Mouse (Mus musculus): ENCODE measurements at regions not wholly inside any gene's neighbourhood (a gene's known extent, or its start where the extent isn't known, plus 50 kb on each side); places are given as distances from the start of the nearest gene placed in this dataset.

DNA sequence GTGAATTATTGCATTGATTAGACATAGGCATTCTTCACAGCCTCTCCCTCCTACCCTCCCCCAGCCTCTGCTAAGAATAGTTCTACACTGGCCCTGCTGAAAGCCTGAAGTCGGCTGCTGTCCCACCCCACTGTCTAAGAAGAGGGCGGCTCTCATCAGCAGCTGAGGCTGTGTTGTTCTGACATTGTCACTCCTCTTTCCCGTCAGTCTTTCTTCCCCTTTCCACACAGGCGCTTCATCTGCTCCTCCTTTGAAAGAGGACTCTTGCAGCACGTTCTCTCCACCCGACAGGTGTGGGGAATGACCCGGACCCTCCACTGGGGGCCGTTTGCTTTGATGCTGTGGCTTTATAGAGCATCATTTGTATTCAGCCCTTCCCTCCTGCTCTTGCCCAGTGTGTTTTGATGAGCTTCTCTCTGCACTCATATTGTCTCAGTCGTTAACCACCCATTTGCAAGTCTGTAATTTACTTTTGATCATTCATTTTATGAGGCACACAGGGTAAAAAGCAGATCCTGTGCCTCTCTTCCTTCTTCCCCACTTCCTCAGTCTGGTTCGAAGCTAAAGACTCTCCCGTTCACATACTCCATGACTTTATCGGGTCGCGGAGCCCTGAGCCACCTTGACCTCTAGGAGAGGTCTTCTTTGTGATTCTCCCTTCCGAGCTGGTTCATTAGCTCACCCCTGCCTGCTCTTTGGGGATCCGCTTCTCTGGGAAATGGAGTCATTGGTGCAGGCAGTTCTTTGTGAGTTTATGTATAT is 142.2 kb upstream of the Snx19 start:
- DNase-seq (ENCODE audit: low read depth, low spot score), result peak; percentile 34

DNA sequence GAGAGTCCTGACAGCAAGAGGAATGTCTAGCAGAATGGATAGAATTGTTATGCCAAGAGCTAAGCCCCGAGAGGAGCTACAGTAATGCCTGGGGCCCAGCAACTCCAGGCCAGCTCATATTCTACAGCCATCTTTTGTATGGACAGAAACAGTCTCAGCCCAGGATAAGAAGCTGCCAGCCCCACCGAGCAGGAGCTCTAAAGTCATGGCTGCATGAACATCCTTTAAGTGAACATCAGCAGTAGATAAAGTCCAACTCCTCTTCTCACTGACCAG is 141.6 kb upstream of the Snx19 start:
- DNase-seq (ENCODE audit: low read depth, low spot score), result no peak

DNA sequence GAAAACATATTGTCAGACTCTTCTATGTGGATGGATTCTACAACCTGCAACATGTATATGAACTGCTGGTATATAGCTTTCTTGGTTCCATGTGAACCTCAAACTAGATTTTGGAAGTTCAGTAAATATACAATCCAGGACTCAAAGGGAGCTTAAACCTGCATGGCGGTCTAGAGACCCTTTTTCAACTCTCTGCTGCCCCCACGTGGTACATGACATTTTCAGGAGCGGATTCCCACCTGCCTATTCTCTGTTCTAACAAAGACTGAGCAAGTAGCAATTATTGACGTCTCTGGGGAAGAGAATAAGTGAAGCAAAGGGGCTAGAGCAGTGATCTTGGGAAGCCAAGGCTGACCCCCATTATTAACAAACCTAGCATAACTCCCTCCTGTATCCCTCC is 127.1 kb upstream of the Snx19 start:
- peak; percentile 65 for DNase-seq (ENCODE audit: low read depth, low spot score)

DNA sequence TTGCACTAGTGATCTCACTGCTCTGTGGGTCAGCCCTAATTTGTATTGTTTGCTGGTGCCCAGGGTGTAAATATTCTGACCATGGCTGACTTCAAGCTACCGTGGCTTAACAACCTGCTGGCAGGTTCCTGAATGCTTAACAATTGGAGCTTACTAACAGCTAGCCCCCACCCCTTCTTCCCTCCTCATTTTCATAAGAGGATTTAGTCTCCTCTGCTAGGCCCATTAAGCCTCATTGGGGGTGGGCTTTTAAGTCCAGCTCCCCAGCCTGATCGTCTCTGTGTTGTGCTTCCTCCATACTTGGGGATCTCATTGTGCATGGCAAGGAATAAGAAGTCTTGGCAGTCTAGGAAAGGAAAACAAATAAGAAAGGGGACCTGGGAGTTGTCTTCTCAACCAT is 118.6 kb upstream of the Snx19 start:
- no peak for DNase-seq (ENCODE audit: low read depth, low spot score)

DNA sequence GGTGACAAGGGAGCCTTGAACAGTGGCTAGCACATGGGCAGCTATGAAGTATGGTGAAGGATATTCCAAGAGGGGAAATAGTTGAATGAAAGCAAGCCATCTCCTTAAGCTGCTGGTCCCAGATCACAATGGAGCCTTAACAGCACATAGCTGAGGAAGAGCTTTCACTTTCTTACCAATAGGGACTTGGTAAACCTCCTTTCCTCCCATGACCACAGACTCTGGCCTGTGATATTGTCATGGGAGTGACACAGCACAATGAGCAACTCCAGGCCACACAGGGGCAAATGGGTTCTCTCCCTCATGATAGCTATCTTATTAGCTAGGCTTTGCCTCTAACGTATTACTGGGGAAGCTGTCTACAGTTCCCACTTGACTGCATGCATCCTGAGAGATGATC is 113.5 kb upstream of the Snx19 start:
- DNase-seq (ENCODE audit: low read depth, low spot score), result no peak

DNA sequence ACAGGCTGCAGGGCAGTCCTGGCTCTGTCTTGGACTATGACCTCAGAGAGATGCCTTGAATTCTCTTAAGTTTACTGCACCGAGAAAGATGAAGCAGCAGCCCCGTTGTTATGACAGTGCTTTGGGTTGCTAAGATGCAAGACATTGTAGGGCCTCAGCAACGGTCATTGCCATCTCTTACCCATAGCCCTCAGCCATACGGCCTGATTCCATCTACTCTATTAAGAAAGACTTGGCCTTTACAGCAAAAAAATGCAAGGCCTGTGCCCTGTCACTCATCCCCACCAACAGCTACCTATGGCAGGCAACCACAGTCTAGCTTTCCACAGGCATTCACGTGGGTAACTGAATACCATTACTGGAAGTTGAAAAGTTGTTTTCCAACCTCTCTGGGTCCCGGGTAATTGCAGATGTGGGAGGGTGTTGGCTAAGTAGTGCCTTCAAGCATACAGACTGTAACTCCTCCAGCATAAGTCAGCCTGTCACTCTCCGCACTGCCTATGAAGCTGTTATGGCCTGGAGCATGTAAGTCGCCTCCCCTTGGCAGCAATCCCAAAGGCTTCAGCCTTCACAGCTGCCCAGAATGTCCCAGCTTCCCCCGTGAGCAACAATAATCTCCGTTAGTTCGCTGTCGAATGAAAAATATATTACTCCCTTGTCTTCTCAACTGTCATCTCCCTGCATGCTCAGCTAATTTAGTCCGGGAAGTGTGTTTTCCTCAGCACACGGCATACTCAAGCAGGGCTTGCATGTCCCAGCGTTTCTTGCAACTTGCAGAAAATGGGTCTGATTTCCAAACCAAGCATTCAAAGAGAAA is 112.3 kb upstream of the Snx19 start:
- no peak for DNase-seq (ENCODE audit: low read depth, low spot score)

DNA sequence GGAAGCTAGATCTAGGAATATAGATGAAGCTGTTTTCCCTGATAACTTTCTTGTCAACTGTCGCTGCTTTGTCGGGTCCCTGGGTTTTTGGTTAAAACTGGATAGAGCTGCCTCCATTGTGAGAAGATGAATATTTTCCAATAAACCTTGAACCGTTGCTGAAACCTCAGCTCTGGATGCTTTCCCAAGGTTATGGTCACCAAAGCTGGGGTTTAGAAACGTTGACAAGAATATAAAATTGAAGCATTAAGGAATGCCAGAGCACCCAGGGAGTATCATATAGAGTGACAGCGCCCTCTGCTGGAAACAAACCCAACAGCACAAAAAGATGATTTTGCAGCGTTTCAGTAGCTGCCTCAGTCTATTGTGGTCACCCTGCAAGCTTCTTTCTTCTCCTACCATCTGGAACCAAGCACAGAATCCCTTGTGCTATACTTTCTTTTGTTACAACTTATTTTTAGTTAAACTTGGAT is 111.7 kb upstream of the Snx19 start:
- DNase-seq (ENCODE audit: low read depth, low spot score), result peak; percentile 29

DNA sequence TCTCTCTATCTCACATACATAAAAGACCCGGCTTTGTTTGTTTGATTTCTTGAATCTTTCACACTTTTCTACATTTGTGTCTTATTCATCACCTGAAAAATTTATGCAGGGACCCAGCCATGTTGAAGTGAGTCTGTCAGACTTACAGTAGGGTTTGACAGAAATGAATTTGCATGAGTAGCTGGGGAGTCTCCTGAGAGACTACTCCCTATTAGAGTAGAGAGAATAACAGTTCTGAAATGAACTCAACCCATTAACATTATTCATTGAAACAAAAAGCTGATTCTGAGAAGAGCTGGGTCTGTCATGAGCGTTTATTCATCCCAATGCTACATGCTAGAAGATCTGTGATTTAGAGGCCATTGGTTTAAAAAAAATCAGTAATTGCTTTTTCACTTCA is 82.0 kb upstream of the Snx19 start:
- DNase-seq (ENCODE audit: low read depth, low spot score), result no peak

DNA sequence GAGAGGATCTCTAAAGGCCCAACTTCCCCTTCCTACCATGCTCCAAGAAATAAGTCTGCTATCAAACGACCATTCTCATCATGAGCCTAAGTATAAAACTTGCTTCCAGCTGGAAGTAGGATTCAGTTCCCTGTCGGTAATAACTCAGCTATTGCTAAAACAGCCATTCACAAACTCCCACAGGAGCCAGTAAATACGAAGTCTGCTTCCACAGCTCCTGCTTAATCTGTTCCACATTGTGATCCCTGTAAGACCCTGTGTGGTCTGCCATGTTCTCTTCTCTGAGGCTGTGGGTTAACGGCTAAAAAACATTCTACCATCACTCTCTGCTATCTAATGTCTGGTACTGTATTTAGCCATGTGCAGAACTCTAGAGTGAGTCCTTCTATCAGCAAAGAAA is 72.9 kb upstream of the Snx19 start:
- DNase-seq (ENCODE audit: low read depth, low spot score), result no peak

DNA sequence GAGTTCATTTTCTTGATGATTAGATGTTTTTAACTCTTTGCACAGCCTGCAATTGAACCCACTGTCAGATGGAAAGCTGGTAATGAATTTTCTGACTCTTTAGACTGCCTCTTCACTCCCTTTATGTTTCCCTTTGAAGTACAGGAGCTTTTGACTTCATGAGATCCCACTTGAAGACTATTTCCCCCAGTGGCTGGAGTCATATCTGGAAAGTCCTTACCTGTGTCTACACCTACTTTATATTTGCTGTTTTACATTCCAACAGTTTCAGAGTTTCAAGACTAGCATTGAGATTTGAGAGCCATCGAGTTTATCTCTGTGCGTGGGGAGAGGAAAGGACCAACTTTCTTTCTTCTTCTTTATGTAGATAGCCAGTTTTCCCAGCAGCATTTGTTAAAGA is 71.3 kb upstream of the Snx19 start:
- DNase-seq (ENCODE audit: low read depth, low spot score), result no peak

DNA sequence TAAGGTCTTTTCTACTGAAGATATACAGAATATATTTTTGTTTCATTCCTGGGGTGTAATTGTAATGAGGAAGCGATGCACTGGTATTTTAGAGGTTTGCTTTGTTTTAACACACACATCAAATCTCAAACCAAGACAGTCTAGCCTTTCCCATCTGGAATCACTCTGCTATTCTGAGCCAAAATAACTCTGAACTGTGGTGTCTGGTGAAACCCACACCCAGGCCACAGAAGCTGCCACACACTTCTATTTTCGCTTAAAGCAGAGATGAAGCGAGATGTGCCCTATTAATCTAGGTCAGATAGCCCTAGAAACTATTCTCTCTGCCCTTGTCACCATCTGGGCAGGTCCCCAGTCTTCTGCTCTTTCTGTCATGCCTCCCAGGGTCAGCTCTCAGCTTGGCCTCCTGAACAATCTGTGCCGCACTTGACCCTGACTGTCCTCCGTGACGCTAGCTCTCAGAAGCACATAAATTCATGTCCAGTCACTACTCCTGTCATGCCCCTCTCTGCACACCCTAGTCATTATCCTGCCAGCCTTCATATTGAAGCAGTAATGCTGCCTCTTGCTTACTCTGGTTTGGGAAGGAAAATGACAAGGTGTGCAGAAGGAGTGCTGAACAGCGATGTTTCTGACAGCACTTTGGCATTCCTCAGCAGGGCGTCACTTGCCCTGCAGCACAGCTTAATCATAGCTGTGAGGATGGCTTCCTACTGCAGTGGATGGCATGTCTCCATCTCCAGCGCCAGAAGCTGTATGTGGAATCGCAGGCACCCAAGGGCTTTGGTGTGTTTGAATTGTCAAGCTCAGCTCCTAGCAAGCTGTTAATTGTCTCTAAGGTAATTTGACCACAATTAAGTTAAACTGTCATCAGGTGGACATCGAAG is 57.1 kb upstream of the Snx19 start:
- DNase-seq (ENCODE audit: low read depth, low spot score), result no peak

DNA sequence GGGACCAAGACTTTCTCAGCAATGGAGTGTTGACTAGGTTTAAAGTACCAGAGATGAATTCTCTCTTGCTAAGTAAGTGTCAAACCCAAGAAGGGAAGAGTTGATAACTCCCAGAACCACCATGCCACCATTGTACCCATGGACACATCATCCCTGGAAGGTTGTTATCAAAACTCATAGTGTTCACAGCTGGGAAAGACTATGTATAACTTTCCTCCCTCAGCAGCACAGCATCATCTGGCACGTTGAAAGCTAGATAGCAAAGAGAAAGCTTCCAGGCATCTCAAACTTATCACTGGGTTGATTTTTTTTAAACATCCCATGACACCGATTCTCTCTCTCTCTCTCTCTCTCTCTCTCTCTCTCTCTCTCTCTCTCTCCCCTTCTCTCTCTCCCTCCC is 56.1 kb upstream of the Snx19 start:
- DNase-seq (ENCODE audit: low read depth, low spot score), result no peak

DNA sequence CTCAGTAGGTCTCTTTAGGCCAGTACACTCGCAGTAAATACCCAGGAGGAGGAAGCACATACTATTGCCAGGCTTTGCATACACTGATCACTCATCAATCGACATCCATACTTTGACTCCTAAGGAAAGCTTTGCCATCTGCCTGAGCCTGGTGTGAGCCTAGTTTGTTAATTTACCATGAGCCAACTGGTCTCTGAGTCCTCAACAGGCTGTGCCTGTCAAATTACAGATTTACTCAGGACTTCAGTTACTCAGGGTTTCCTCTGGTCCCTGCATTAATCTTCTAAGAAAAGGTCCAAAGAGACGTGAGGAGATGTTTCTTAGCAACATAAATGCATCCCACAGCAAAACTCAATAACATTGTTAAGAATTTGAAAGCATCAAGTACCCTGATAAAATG is 50.0 kb upstream of the Snx19 start:
- no peak for DNase-seq (ENCODE audit: low read depth, low spot score)

Data from ES-CJ7 (cell line).